ENCODE assay signal across 10 mouse cellular contexts in the genomic region with DNA sequence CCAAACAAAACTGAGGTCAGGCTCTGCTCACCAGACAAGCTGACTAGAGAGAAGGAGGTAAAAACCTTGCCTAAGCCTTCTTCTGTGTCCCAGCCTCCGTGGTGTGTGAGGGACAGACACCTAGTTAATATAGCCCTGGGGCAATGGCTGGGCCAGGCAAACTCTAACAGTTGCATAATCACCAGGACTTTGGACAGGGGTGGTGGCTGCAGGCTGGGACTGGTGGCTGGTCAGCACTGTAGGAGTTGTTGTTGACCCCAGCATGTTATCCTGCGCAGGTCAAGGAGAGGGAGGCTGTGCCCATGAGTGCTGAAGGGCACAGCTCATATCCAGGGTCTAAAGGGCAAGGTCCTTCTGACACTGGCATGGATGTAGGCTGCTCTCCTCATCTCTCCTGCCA. TPM values are rescaled to one million over a fixed set of nuclear protein-coding genes. Genes with fewer than 3 reads are reported as not detected.
DNase-seq lines count a peak whose midpoint lies in the region; ATAC-seq and TF ChIP-seq lines count a peak whose summit lies in the region.
"Had no signal": no experiment of that assay in that cellular context is flagged by ENCODE, and none has a peak within 500 bp of the region (broad histone marks: within the 10 kb centered on the region; RNA-seq: fewer than 3 reads in every experiment).

A gene (minus strand): TSS at position 127 of the 400 bp plus-strand sequence.

- H3K4me3 ChIP-seq in lung, adult 2 months (replicated peaks; ENCODE audit: extremely low read depth, low read depth, low read length), result no peak within 1 kb of the TSS
- H3K4me3 ChIP-seq in heart, embryonic 15.5 days, result peak within 1 kb of the TSS; percentile 22
- peak within 1 kb of the TSS; percentile 20; the same call in 1 of the 2 replicates for H3K4me3 ChIP-seq in kidney, embryonic 15.5 days (replicated peaks)
- no peak within 1 kb of the TSS for H3K4me3 ChIP-seq in liver, postnatal 0 days (ENCODE audit: low read depth, low read length)
- H3K4me3 ChIP-seq: neural tube, embryonic 13.5 days had no signal

- H3K4me2 ChIP-seq in heart, embryonic 15.5 days, result peak within 1 kb of the TSS; percentile 60
- H3K4me2 ChIP-seq in kidney, embryonic 15.5 days, result peak within 1 kb of the TSS; percentile 53
- H3K4me2 ChIP-seq in liver, postnatal 0 days (ENCODE audit: low read depth, low read length), result peak within 1 kb of the TSS; percentile 41

- no peaks in the 10 kb centered on the region for H3K36me3 ChIP-seq in heart, embryonic 15.5 days
- peaks cover 8% of the 10 kb centered on the region; the same call in 1 of the 2 replicates for H3K36me3 ChIP-seq in kidney, embryonic 15.5 days
- H3K36me3 ChIP-seq in liver, postnatal 0 days (replicated peaks; ENCODE audit: insufficient read depth, low read length), result no peaks in the 10 kb centered on the region
- H3K36me3 ChIP-seq: neural tube, embryonic 13.5 days had no signal

- TF ChIP-seq POLR2A in lung, adult 2 months (IDR thresholded peaks at IDR 0.05; ENCODE audit: borderline replicate concordance, extremely low read depth, low read depth, low read length), result no peak

- H3K9me3 ChIP-seq in heart, embryonic 15.5 days (replicated peaks), result no peaks in the 10 kb centered on the region
- no peaks in the 10 kb centered on the region for H3K9me3 ChIP-seq in kidney, embryonic 15.5 days (replicated peaks)
- no peaks in the 10 kb centered on the region for H3K9me3 ChIP-seq in liver, postnatal 0 days (ENCODE audit: low read length)
- H3K9me3 ChIP-seq: neural tube, embryonic 13.5 days had no signal

- no peak for TF ChIP-seq CTCF in lung, adult 2 months (IDR thresholded peaks at IDR 0.05; ENCODE audit: insufficient read depth, low read length)
- TF ChIP-seq CTCF in liver, postnatal 0 days (IDR thresholded peaks at IDR 0.05; ENCODE audit: low read depth), result no peak

- peak; percentile 84 for TF ChIP-seq EP300 in liver, postnatal 0 days (IDR thresholded peaks at IDR 0.05; ENCODE audit: low read depth)

- H3K9ac ChIP-seq in heart, embryonic 15.5 days, result peak within 1 kb of the TSS; percentile 51; the same call in 1 of the 2 replicates
- H3K9ac ChIP-seq in kidney, embryonic 15.5 days, result 0 out of 2 replicates have a peak within 1 kb of the TSS, but pooled peaks have one; percentile 24
- peak within 1 kb of the TSS; percentile 65 for H3K9ac ChIP-seq in liver, postnatal 0 days (replicated peaks)
- H3K9ac ChIP-seq: neural tube, embryonic 13.5 days had no signal

- peaks cover 7% of the 10 kb centered on the region for H3K4me1 ChIP-seq in lung, adult 2 months (ENCODE audit: control insufficient read depth, insufficient read depth, low read length)
- peaks cover 25% of the 10 kb centered on the region for H3K4me1 ChIP-seq in heart, embryonic 15.5 days (replicated peaks)
- H3K4me1 ChIP-seq in kidney, embryonic 15.5 days, result peaks cover 41% of the 10 kb centered on the region
- peaks cover 12% of the 10 kb centered on the region; the same call in 1 of the 2 replicates for H3K4me1 ChIP-seq in liver, postnatal 0 days (ENCODE audit: insufficient read depth)

- H3K27ac ChIP-seq in heart, embryonic 15.5 days, result peak within 1 kb of the TSS; percentile 83
- H3K27ac ChIP-seq in kidney, embryonic 15.5 days, result peak within 1 kb of the TSS; percentile 94
- peak within 1 kb of the TSS; percentile 98 for H3K27ac ChIP-seq in liver, postnatal 0 days (ENCODE audit: low read depth)
- H3K27ac ChIP-seq: neural tube, embryonic 13.5 days had no signal

- 81% methylated on average over 2 of the region's 2 CpGs for WGBS in lung, adult 2 months
- 66% methylated on average over 2 of the region's 2 CpGs for WGBS in heart, embryonic 15.5 days
- WGBS in kidney, embryonic 15.5 days, result 75% methylated on average over 2 of the region's 2 CpGs
- 48% methylated on average over 2 of the region's 2 CpGs for WGBS in liver, postnatal 0 days (ENCODE audit: insufficient replicate concordance)

- ATAC-seq in heart, embryonic 15.5 days (replicated peaks; ENCODE audit: insufficient number of reproducible peaks, insufficient read depth, low FRiP score, low read depth), result no peak
- no peak for ATAC-seq in kidney, embryonic 15.5 days (replicated peaks; ENCODE audit: low FRiP score)
- ATAC-seq in liver, postnatal 0 days, result peak; percentile 87

- DNase-seq in lung, adult 2 months, result no peak
- no peak for DNase-seq in lung, postnatal 10 days
- peak; percentile 70 for DNase-seq in liver, postnatal 0 days
- DNase-seq in cerebellum, adult 9-11 months, result no peak
- no peak for DNase-seq in urinary bladder, postnatal 14 days (ENCODE audit: low spot score)
- DNase-seq in embryo, embryonic 9.5 days (ENCODE audit: extremely low spot score), result no peak
- DNase-seq: thymus, postnatal 25 days had no signal

- H3K27me3 ChIP-seq in heart, embryonic 15.5 days, result no peaks in the 10 kb centered on the region
- no peaks in the 10 kb centered on the region for H3K27me3 ChIP-seq in kidney, embryonic 15.5 days
- H3K27me3 ChIP-seq in liver, postnatal 0 days (ENCODE audit: insufficient read depth, low read length), result no peaks in the 10 kb centered on the region
- H3K27me3 ChIP-seq: neural tube, embryonic 13.5 days had no signal

RNA-seq across cellular contexts. Expression of the gene that starts here (rescaled TPM):
- polyA plus RNA-seq in lung, adult 2 months (2012; rRNA removed), result 15.4 and 16.7 TPM in 2 replicates
- 18.7 and 21.4 TPM in 2 replicates for polyA plus RNA-seq in heart, embryonic 15.5 days (2015; fragmentation: Nextera tagmentation; extraction: Ambion mirVana)
- 38.7 and 46.1 TPM in 2 replicates for polyA plus RNA-seq in kidney, embryonic 15.5 days (2015; fragmentation: Nextera tagmentation; extraction: Ambion mirVana)
- polyA plus RNA-seq in liver, postnatal 0 days (2015; fragmentation: Nextera tagmentation; extraction: Ambion mirVana), result 145 and 152 TPM in 2 replicates

Comparison
In these comparisons a context has a peak if more than half of its experiments do, and no peak if none do; other contexts are left out.
1. H3K4me3 ChIP-seq: peak in heart, embryonic 15.5 days (single experiment) and kidney, embryonic 15.5 days (single experiment); none in lung, adult 2 months (single experiment) and liver, postnatal 0 days (single experiment).
2. Peak in every context shown above with its lines, with median percentiles within 50 percentile points of each other: H3K27ac ChIP-seq, H3K4me2 ChIP-seq and H3K9ac ChIP-seq.